Mouse (Mus musculus) inflammation-experienced regulatory T-cells, adult 6 months (primary cell): ENCODE measurements around the gene Rfesd. TPM values are rescaled to one million over a fixed set of nuclear protein-coding genes. Genes with fewer than 3 reads are reported as not detected.
A peak's percentile ranks its signal among the peaks of the same experiment; 100 is the strongest.

ENCODE experiments used
- ATAC-seq: one replicate; pipeline ENCODE4 v1.8.0; 2017
- polyA plus RNA-seq, 3 experiments: library from polyadenylated mRNA; unstranded; fragments of 100-300 nt; shearing (Covaris generic); gene quantifications; one replicate each; pipeline ENCODE4 v1.2.1; 2017

Rfesd gene
- polyA plus RNA-seq, result 10 to 100 TPM; 34.8 to 43.8 (median 35.7) TPM

DNA sequence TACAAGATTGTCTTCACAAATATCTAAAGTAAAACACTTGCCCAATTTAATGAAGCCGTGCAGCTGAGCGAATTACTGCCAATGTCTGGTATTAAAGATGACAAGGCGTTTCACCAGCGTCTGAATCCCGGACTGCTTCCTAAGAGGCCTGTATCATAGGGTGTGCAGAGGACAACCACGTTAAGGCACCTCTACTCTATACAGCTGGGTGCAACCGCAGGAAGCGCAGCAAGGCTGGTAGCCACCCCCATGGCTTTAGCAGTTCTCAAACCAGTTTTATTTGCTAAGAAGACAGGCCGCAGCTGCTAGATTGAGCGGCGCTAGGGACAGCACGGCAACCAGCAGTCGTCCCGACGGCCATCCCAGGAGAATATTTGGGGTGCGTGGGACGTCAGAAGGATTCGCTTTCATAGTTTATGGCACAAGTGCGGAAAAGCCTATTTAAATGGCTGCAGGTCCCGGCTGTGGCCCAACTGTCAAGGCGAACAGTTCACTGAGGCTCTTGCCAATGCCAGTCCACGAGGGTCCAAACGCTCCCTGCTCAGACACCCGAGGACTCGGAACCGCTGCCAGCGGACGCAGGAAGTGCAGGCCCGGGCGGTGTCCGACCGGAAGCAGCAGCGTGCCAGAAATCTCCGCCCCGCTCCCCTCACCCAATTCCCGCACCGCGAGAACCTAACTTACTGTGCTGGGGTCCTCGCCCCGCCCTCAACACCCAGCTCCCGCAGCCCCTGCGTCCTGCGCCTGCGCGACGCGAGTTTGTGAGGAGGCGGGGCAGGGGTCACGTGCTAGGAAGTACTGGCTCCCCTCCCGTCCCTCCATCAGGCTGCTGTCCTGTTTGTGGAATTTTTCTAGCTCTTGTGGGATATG is at the start of gene Rfesd:
TSS of gene Rfesd (minus strand) at position 746 of the 870 bp plus-strand sequence.
- peak; percentile 88 for ATAC-seq

DNA sequence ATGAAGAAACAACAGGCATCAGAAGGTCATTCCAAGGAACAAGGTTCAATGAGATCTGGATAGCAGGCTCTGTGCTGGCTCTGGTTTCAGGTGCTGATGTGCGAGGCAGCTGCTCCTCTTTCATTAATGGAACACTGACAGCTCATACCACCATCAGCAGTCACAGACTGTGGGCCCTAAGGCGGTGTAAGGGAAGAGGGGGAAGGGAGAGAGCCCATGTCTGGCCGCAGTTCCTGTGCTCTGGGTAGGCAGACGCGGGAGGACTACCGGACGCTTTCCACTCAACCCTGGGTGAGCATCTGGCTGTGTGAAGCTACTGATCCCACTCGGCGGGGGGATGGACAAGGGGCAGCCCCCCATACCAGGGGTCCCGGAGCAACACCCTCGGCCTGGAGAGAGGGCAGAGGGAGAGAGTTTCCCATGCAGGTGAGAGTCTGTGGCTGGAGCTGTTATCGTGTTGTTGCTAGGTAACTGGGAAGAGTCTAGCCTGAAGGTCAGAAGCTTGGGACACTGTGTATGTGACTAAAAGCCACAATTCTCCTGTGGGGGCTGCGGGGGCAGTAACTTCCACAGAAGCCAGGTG is 45.9 kb upstream of the Rfesd start:
- no peak for ATAC-seq

DNA sequence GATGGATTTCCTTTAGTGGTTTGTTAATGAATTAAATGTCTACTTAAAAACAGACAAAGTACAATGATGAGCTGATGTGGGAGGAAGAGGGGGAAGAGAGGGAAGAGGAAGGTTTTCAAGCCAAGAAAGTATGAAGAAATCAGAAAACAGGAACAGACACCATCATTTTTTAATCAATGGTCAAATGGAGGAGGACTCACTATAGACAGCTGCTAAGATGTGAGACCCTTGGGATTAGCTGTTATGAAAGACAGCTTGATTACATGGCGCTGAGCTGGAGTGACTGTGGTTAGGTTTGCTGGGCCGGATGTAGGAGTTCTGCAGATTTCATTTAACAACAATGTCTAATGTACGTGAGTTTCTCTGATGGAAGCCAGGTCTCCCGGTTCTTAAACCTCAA is 45.0 kb upstream of the Rfesd start:
- no peak for ATAC-seq

- no peak for ATAC-seq
Measured at GRCm38 (mm10) chr13:76062569-76062968, 44.0 kb upstream of the Rfesd start.

GRCm38 (mm10) chr13:76062126-76062525 is 43.6 kb upstream of the Rfesd start:
- no peak for ATAC-seq

- ATAC-seq, result no peak
Measured at GRCm38 (mm10) chr13:76059591-76059990, 41.1 kb upstream of the Rfesd start.

DNA sequence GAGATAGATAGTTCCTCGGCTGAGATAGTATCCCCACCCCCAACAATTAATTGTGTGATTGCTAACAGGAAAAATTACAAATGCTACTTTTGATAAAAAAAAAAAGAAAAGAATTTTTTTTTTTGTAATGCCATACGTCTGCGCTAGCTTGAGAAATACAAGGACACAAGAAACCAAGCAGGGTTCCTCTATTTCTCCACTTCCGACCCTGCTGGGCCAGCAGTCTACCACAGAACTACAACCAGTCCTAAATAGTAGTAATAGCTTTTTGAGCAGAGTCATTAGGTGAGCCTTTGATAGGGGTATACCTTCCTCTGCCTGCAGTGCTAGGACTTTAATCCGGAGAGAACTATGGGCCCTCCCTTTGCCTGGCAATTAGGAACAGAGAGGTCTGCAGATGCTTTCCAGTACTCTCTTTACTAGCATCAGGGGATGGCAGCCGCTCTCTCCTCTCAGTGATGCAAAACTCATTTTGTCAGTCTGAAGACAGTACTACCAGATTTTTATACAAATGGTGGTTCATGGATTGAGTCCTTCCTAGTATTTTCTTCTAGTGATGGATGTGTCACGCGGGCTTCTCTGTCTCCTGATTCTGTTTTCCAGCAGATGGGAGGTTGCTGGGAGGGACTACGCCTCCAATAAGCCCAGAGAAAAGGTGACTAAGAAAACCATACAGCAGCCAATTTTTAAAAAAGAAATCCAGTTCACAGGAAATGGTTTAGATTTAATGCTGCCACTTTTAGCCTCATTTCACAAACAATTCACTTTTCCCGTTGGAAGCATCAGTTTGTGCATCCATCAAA is 38.9 kb upstream of the Rfesd start:
- ATAC-seq, result no peak

GRCm38 (mm10) chr13:76056896-76057266 is 38.4 kb upstream of the Rfesd start, which contains the start of gene Gpr150:
Gpr150 (minus strand) TSS chr13:76056996.
- ATAC-seq, result no peak

- peak; percentile 68 for ATAC-seq
Measured at GRCm38 (mm10) chr13:76056261-76056724, 37.8 kb upstream of the Rfesd start.

- peak; percentile 32 for ATAC-seq
Measured at GRCm38 (mm10) chr13:76055391-76056232, 37.1 kb upstream of the Rfesd start.

DNA sequence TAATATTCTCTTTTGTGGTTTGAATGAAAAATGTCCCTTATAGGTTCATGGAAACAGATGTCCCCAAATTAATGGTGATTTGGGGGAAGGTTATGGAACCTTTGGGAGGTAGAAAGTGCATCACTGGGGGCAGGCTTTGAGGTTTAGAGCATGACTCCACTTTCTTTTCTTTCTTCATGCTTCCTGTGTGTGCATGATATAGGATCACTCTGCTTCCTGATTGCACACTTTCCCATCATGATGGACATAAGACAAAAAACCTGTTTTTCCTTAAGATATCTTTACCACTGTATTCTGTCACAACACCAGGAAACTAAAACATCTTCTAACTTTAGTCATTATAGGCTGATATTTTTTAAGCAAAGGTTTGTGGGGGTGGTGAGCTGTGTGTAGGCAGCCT is 26.5 kb upstream of the Rfesd start:
- no peak for ATAC-seq

DNA sequence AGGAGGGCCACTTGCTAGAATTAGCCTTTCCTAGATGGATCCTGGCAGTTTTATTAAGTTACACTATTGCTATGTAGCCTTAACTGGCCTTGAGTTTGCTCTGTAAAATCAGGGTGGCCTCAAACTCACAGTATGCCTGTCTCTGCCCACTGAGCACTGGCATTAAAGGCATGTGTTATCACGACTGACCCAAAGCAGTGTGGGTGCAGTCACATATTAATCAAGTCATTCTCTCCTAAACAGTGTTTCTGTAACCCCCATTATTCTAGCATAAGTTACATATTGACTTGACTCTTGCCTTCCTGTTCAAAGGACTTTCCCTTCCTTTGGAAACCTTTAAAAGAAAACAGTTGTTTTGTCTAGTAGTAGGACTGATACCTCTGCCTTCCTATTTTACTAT is 23.9 kb upstream of the Rfesd start:
- ATAC-seq, result no peak

DNA sequence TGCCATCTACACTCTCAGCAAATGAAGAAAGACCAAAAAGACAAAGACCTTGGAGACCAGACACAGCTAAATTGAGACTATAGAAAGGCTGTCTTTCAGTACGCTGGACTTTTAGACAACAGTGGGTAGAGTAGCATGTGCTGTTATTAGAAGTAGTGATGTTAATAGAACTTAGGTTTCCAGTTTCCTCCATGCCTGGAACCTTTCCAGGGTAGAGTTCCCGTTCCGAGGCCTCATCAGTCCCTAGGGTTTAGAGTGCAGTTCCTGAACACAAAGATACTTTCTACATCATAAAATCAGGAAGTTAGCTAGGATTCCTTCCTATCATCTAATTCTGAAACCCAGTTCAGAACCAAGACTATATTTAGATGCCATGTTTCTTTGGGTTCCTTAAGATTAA is 6.1 kb upstream of the Rfesd start:
- no peak for ATAC-seq

- no peak for ATAC-seq
Measured at GRCm38 (mm10) chr13:76021782-76022181, 3.3 kb upstream of the Rfesd start.

GRCm38 (mm10) chr13:76018844-76019400 is 403 bp upstream of the Rfesd start:
- ATAC-seq, result peak; percentile 36

- no peak for ATAC-seq
Measured at GRCm38 (mm10) chr13:76017465-76017864, 1.1 kb downstream of the Rfesd start.

DNA sequence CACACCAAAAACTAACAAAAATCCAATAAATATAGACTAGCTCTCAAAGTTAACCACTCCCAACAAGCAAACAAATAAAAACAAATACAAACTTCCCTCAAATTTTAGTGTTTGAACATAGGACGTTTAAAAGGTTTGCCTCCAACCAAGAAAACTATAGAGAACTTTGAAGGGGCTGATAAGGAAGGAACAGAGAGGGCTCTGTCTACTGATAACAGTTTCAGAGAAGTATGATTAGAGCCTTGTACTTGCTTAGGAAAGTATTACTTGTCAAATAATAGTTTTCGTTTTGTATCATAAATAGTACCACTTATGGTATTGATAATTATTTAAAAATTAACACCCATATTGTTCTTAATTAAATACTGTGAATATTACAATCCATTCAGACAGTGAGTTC is 4.0 kb downstream of the Rfesd start:
- ATAC-seq, result no peak

DNA sequence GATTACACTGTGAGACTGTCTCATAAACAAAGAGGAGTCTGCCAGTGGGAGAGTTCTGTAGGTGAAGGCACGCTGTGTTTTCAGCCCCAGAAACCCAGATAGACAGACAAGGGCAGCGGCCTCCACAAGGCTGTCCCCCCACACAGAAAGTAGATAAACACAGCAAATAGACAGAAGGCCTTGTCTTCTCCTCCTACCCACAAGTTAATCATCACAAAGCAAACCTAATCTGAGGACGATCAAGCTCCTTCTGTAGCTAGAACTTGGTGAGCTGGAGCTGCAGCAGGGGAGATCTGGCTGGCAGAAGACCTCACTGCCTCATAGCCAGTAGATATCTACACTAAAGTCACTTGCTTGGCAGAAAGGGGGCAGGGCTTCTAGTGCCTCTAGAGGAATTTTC is 15.2 kb downstream of the Rfesd start:
- ATAC-seq, result no peak

GRCm38 (mm10) chr13:75992169-75993028 is 26.1 kb downstream of the Rfesd start:
- ATAC-seq, result peak; percentile 54

DNA sequence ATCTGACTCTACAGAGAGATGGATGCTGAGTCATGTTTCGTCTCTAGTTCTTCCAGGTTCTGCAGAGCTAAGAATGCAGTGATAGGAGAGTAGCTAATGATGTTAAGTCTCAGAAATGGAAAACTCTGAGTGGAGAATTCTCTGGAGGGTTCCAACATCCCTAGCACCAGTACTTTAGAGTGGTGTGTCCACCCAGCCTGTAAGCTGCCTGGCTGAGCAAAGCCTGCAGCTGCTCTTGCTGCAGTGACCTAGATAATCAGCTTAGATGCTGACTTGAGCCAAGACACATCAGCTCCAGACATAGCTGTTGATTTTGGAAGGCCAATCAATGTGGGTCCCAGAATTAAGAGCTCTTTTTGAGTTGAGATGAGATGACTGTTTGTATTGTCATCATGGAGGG is 30.4 kb downstream of the Rfesd start:
- ATAC-seq, result no peak

- ATAC-seq, result no peak
Measured at GRCm38 (mm10) chr13:75981901-75982300, 36.6 kb downstream of the Rfesd start.
